Mouse (Mus musculus) layer of hippocampus, postnatal 36 days (tissue): ENCODE measurements around the gene Kank1. TPM values are rescaled to one million over a fixed set of nuclear protein-coding genes. Genes with fewer than 3 reads are reported as not detected.

Experiments used
- DNase-seq, 2 experiments: peaks; one replicate each; pipeline ENCODE4 v3.0.0; 2022
- total RNA-seq, 2 experiments: library from RNA; stranded (reverse); gene quantifications; 2 replicates each; pipeline ENCODE4 v1.2.3; 2021

Gene Kank1
- total RNA-seq, 2 experiments from 2014 or later: 21.7 to 24.8 TPM

- DNase-seq: no peak
These were observed 136.0 kb downstream of the Kank1 start for GRCm38 (mm10) chr19:25372794-25373193.

GRCm38 (mm10) chr19:25373594-25373993 is 136.8 kb downstream of the Kank1 start:
- DNase-seq: no peak

- no peak for DNase-seq
These were observed 137.4 kb downstream of the Kank1 start for GRCm38 (mm10) chr19:25374191-25374590.

GRCm38 (mm10) chr19:25374926-25375325 is 138.2 kb downstream of the Kank1 start:
- peak in 1 of 2 experiments; percentile 12 for DNase-seq

- no peak for DNase-seq
These were observed 140.1 kb downstream of the Kank1 start for GRCm38 (mm10) chr19:25376871-25377270.

- DNase-seq: no peak
These were observed 143.9 kb downstream of the Kank1 start for GRCm38 (mm10) chr19:25380675-25381074.

- DNase-seq: no peak
These were observed 145.2 kb downstream of the Kank1 start for GRCm38 (mm10) chr19:25381972-25382371.

GRCm38 (mm10) chr19:25382494-25382893 is 145.7 kb downstream of the Kank1 start:
- no peak for DNase-seq

- no peak for DNase-seq
These were observed 146.8 kb downstream of the Kank1 start for GRCm38 (mm10) chr19:25383386-25384146.

- no peak for DNase-seq
These were observed 149.2 kb downstream of the Kank1 start for GRCm38 (mm10) chr19:25385981-25386380.

- no peak for DNase-seq
These were observed 150.1 kb downstream of the Kank1 start for GRCm38 (mm10) chr19:25386679-25387470.

GRCm38 (mm10) chr19:25387902-25388301 is 151.1 kb downstream of the Kank1 start:
- DNase-seq: no peak

GRCm38 (mm10) chr19:25392135-25392534 is 155.4 kb downstream of the Kank1 start:
- no peak for DNase-seq

- DNase-seq: peak; percentile 6 to 35
These were observed 158.3 kb downstream of the Kank1 start for GRCm38 (mm10) chr19:25395035-25395434.

- DNase-seq: peak in 1 of 2 experiments; percentile 9
These were observed 160.0 kb downstream of the Kank1 start for GRCm38 (mm10) chr19:25396709-25397266.

GRCm38 (mm10) chr19:25399511-25400211 is 162.9 kb downstream of the Kank1 start:
- DNase-seq: no peak

GRCm38 (mm10) chr19:25400212-25400913 is 163.6 kb downstream of the Kank1 start:
- DNase-seq: no peak

GRCm38 (mm10) chr19:25401521-25401920 is 164.7 kb downstream of the Kank1 start:
- DNase-seq: no peak

GRCm38 (mm10) chr19:25404163-25404562 is 167.4 kb downstream of the Kank1 start:
- DNase-seq: no peak

GRCm38 (mm10) chr19:25405987-25406386 is 169.2 kb downstream of the Kank1 start:
- no peak for DNase-seq

- peak; percentile 27 to 37 for DNase-seq
These were observed 169.9 kb downstream of the Kank1 start for GRCm38 (mm10) chr19:25406481-25407184.
